Mouse (Mus musculus) MEL (cell line): Measurements from ENCODE around the gene Abca7.
"Not testable (repeated sequence)": the region's sequence is repeated elsewhere in the genome, so short reads cannot be mapped to it uniquely, and the experiment has no call there.

Experiments used
- CTCF ChIP-seq, 3 experiments: IDR thresholded peaks in 2 of 3; conservative IDR thresholded peaks in 1 of 3; 2 replicates each; pipeline ENCODE4 v1.5.1; 2011 to 2012; ENCODE audit warnings: low read length in 3 of 3, low read depth in 2 of 3, mild to moderate bottlenecking in 2 of 3, improper control_type of control experiment in 1 of 3, inconsistent platforms in 1 of 3, mixed read lengths in 1 of 3, moderate library complexity in 1 of 3; ENCODE audit not compliant: control insufficient read depth in 1 of 3, insufficient read depth in 1 of 3, poor library complexity in 1 of 3, severe bottlenecking in 1 of 3
- EP300 ChIP-seq, 2 experiments: IDR thresholded peaks; 2 replicates each; pipeline ENCODE4 v1.6.1; 2011; ENCODE audit warnings: improper control_type of control experiment in 2 of 2, low read length in 2 of 2, low read depth in 1 of 2, mild to moderate bottlenecking in 1 of 2
- ETS1 ChIP-seq: IDR thresholded peaks from 2 replicates; pipeline ENCODE4 v1.6.1; 2012; ENCODE audit warnings: low read depth, mild to moderate bottlenecking, inconsistent platforms, low read length, improper control_type of control experiment, moderate library complexity
- GATA1 ChIP-seq: IDR thresholded peaks from 2 replicates; pipeline ENCODE4 v1.6.1; 2011; ENCODE audit warnings: low read depth, low read length, improper control_type of control experiment
- MAFK ChIP-seq: IDR thresholded peaks from 2 replicates; pipeline ENCODE4 v1.6.1; 2011; ENCODE audit warnings: low read depth, mild to moderate bottlenecking, low read length, improper control_type of control experiment, borderline replicate concordance
- POLR2A ChIP-seq, 2 experiments: IDR thresholded peaks; 2 replicates each; pipeline ENCODE4 v1.6.1; 2011 to 2012; ENCODE audit warnings: low read length in 2 of 2, mild to moderate bottlenecking in 2 of 2, control low read depth in 1 of 2, improper control_type of control experiment in 1 of 2, low read depth in 1 of 2, moderate library complexity in 1 of 2; ENCODE audit not compliant: control insufficient read depth in 1 of 2, insufficient read depth in 1 of 2, poor library complexity in 1 of 2
- RAD21 ChIP-seq: IDR thresholded peaks from 2 replicates; pipeline ENCODE4 v1.6.1; 2011; ENCODE audit warnings: mild to moderate bottlenecking, low read depth, low read length, improper control_type of control experiment

GRCm38 (mm10) chr10:79959412-79959811, 36.9 kb upstream of the Abca7 start:
- TF ChIP-seq ETS1; GATA1; RAD21; EP300 (IDR thresholded peaks at IDR 0.05; ENCODE audit: low read depth in 1 of 2, low read length in 2 of 2); CTCF (IDR thresholded peaks at IDR 0.05 in 2 of 3, conservative IDR thresholded peaks at IDR 0.05 in 1 of 3; ENCODE audit: control insufficient read depth in 1 of 3, insufficient read depth in 1 of 3, low read depth in 2 of 3, low read length in 3 of 3, poor library complexity in 1 of 3, severe bottlenecking in 1 of 3); POLR2A (IDR thresholded peaks at IDR 0.05; ENCODE audit: control insufficient read depth in 1 of 2, insufficient read depth in 1 of 2, low read depth in 1 of 2, low read length in 2 of 2, poor library complexity in 1 of 2); MAFK: not testable (repeated sequence)
